Mouse (Mus musculus): ENCODE data around the gene Tldc1.

DNA sequence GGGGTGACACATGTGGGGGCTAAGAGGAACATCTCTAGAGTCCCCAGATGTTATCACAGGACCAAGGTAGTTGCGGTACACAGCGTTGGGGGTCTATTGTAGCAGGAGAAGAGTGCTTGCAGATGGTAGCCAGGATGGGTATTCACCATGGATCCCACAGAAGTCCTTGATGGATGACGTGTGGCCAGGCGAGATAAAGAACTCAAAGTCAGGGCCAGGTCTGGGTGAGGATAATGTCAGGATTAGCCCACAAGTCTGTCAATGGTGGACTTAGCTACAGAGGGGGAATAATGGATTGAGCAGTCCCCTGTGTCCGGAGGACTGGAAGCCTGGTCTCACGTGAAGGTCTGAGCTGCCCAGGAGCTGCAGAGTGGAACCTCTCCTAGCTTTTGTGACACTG, 53.6 kb downstream of the Tldc1 start:
- TF ChIP-seq CTCF (IDR thresholded peaks at IDR 0.05; ENCODE audit: extremely low read depth, insufficient read depth, low read length), result no peak
- no peak for TF ChIP-seq POLR2A (IDR thresholded peaks at IDR 0.05; ENCODE audit: extremely low read depth, insufficient read depth, low read length)

All from cortical plate, adult 2 months (tissue).